Mouse (Mus musculus): ENCODE results near the gene Dnah8. TPM values are rescaled to one million over a fixed set of nuclear protein-coding genes. Genes with fewer than 3 reads are reported as not detected.

Dnah8 gene
- total RNA-seq, 4 experiments from 2014 or later, result 0.37 to 0.81 (median 0.68) TPM

GRCm38 (mm10) chr17:30882206-30882605 is 258.1 kb downstream of the Dnah8 start:
- no peak for DNase-seq

GRCm38 (mm10) chr17:30883534-30883933 is 259.4 kb downstream of the Dnah8 start:
- DNase-seq, result no peak

DNA sequence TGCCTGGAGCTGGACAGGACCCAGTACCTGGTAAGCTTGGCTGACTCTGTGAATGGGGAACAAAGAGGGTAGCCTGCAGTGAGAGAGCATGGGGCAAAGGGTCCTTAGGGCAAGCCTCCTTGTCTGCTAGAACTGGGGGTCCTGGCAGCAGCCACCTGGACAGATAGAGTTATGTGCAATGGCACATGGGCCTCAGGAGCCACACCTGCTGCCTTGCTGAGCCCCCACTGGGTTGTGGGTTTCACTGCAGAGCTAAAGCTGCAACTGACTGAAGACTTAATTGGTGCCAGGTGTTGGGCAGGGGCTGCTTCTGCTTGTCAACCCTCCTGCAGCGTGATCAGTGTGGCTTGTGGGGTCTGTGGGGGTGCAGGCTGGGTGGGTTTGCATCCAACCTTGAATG is 267.9 kb downstream of the Dnah8 start:
- DNase-seq, result no peak

GRCm38 (mm10) chr17:30892730-30893129 is 268.6 kb downstream of the Dnah8 start:
- no peak for DNase-seq

DNA sequence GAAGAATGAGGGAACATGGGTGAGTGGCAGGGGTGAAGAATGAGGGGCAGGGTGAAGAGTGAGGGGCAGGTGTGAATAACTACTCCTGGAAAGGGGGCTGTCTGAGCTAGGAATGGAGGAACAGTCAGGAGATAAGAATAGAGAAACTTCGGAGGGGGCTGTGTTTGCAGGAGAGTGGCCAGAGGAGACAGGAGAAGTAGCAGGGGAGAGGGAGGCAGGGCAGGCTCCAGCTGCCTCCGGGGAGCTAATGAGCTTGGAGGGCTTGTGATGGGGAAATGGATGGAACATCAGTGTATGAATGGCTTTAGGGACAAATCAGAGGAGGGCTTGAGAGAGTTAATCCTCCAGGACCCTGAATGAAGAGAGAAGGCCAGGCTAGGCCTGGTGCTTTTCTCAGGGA is 272.9 kb downstream of the Dnah8 start:
- no peak for DNase-seq

GRCm38 (mm10) chr17:30901627-30902026 is 277.5 kb downstream of the Dnah8 start, which contains the start of gene Glp1r:
Glp1r (plus strand) TSS chr17:30901817.
- no peak for DNase-seq

- no peak for DNase-seq
Measured at GRCm38 (mm10) chr17:30904096-30904495, 279.9 kb downstream of the Dnah8 start.

- DNase-seq, result no peak
Measured at GRCm38 (mm10) chr17:30907577-30907976, 283.4 kb downstream of the Dnah8 start.

- DNase-seq, result peak; percentile 49
Measured at GRCm38 (mm10) chr17:30910866-30911731, 286.9 kb downstream of the Dnah8 start.

DNA sequence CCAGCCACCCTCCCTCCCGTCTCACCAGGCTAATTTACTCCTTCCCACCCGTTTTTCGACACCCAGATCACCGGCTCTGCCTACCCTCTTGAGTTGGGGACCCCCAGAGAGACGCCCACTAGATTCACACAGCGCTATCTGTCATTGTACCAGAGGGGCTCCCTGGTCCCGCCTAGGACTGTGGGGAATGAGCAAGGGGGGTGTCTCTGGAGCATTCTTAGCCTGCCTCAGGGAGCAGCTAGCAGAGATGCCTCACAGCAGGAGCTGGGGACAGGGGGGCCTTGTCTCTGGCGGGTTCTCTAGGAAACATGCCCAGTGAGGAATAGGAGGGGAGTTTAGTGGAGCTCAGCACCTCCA is 287.6 kb downstream of the Dnah8 start:
- DNase-seq, result no peak

- no peak for DNase-seq
Measured at GRCm38 (mm10) chr17:30912536-30912935, 288.4 kb downstream of the Dnah8 start.

DNA sequence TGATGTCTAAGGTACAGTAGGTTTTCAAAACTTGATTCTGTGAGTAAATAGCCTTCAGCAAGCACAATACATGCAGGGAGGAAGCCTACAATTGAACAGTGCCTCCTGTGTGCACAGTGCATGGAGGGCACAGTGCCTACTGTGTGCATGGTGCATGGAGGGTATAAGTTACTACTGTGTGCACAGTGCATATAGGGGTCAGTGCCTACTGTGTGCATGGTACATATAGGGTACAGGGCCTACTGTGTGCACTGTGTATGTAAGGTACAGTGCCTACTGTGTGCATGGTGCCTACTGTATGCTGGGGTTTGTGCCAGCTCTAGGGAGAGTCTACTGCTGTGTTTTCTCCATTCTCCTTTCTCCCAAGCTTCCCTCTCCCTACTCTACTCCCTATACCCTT is 290.1 kb downstream of the Dnah8 start:
- no peak for DNase-seq

GRCm38 (mm10) chr17:30923566-30923965 is 299.4 kb downstream of the Dnah8 start:
- DNase-seq, result no peak

Other genes with a start within 250 kb of the Dnah8 start
- 10 to 100 TPM; 40.1 to 61.6 (median 48.3) TPM for gene Btbd9, start 47.9 kb upstream of the Dnah8 start, total RNA-seq (2022)
- 100 to 1,000 TPM; 148 to 169 (median 160) TPM for gene Glo1, start 2.5 kb downstream of the Dnah8 start, total RNA-seq (2022)